8 mouse cellular contexts compared by ENCODE assay signal in genomic region chr3:137867437-137868093, GRCm38 (mm10). TPM values are rescaled to one million over a fixed set of nuclear protein-coding genes. Genes with fewer than 3 reads are reported as not detected.
DNase-seq lines count a peak whose midpoint lies in the region; ATAC-seq and TF ChIP-seq lines count a peak whose summit lies in the region.

TSS of gene Dnajb14 (plus strand) at chr3:137867675.

- H3K27me3 ChIP-seq in hindbrain, embryonic 16.5 days (replicated peaks; ENCODE audit: control insufficient read depth, insufficient read depth, low read length): no peaks in the 10 kb centered on the region
- no peaks in the 10 kb centered on the region for H3K27me3 ChIP-seq in megakaryocyte, embryonic 14.5 days (replicated peaks)

- peak within 1 kb of the TSS; percentile 100 for H3K9ac ChIP-seq in hindbrain, embryonic 16.5 days (ENCODE audit: low read depth, low read length)

- no peaks in the 10 kb centered on the region for H3K36me3 ChIP-seq in hindbrain, embryonic 16.5 days (ENCODE audit: control insufficient read depth, insufficient read depth, low read length)
- peaks cover 27% of the 10 kb centered on the region for H3K36me3 ChIP-seq in megakaryocyte, embryonic 14.5 days (replicated peaks; ENCODE audit: low read length)

- no peak for TF ChIP-seq CTCF in gastrocnemius, adult 2 months (IDR thresholded peaks at IDR 0.05)

- under 1% methylated on average over 41 of the region's 94 CpGs for WGBS in hindbrain, embryonic 16.5 days

- peak; percentile 1 for ATAC-seq in activated CD4-positive, CD25-positive, alpha-beta regulatory T cell, adult 4 months
- peak; percentile 25 for ATAC-seq in hindbrain, embryonic 16.5 days

- peak within 1 kb of the TSS; percentile 94 for H3K4me3 ChIP-seq in gastrocnemius, adult 2 months
- peak within 1 kb of the TSS; percentile 94 for H3K4me3 ChIP-seq in hindbrain, embryonic 16.5 days (ENCODE audit: low read length)
- H3K4me3 ChIP-seq in megakaryocyte, embryonic 14.5 days (replicated peaks): peak within 1 kb of the TSS; percentile 97

- peak; percentile 29 to 53 for DNase-seq in cerebellum, postnatal 4 days (ENCODE audit: low spot score in 2 of 2)
- DNase-seq in gastrocnemius, adult 2 months: peak; percentile 87
- peak; percentile 27 to 77 for DNase-seq in left cerebral cortex, postnatal 10 days (ENCODE audit: extremely low spot score in 1 of 2, low spot score in 2 of 2)
- DNase-seq in right cerebral cortex, adult 2 months (ENCODE audit: low spot score in 2 of 2): peak; percentile 32 to 33
- DNase-seq in urinary bladder, postnatal 25 days (ENCODE audit: low spot score): peak; percentile 60

- intact Hi-C loops in gastrocnemius, adult 2 months (cut with DNase I): loop anchor here (5.0 kb wide), 1 partner anchor 125 kb away; no protein-coding TSS in a partner anchor
- intact Hi-C loops in left cerebral cortex, postnatal 10 days (cut with DNase I): loop anchor here (5.0 kb wide), 1 partner anchor 50 kb away; the partner anchor contains the start of gene Lamtor3

- H3K4me1 ChIP-seq in hindbrain, embryonic 16.5 days (ENCODE audit: control insufficient read depth, insufficient read depth, low read depth, low read length): peaks cover 21% of the 10 kb centered on the region
- peaks cover 30% of the 10 kb centered on the region for H3K4me1 ChIP-seq in megakaryocyte, embryonic 14.5 days

- no peaks in the 10 kb centered on the region for H3K9me3 ChIP-seq in hindbrain, embryonic 16.5 days (ENCODE audit: control insufficient read depth, low read length)
- H3K9me3 ChIP-seq in megakaryocyte, embryonic 14.5 days: no peaks in the 10 kb centered on the region

- H3K27ac ChIP-seq in gastrocnemius, adult 2 months: peak within 1 kb of the TSS; percentile 99
- H3K27ac ChIP-seq in hindbrain, embryonic 16.5 days (ENCODE audit: low read depth, low read length): peak within 1 kb of the TSS; percentile 99

- H3K4me2 ChIP-seq in hindbrain, embryonic 16.5 days (ENCODE audit: low read length): peak within 1 kb of the TSS; percentile 83

RNA-seq across cellular contexts. Expression of gene Dnajb14, which starts in this region (rescaled TPM):
- 1 to 10 TPM; 2.8 to 3.9 TPM for polyA plus RNA-seq in activated CD4-positive, CD25-positive, alpha-beta regulatory T cell, adult 4 months (2017; shearing (Covaris generic))
- total RNA-seq in gastrocnemius, adult 2 months (2021): 1 to 10 TPM; 7.6 to 9.5 TPM
- polyA plus RNA-seq in hindbrain, embryonic 16.5 days (2015; fragmentation: Nextera tagmentation; extraction: Ambion mirVana): 12.2 and 13.9 TPM in 2 replicates
- total RNA-seq in left cerebral cortex, postnatal 10 days (2021): 10 to 100 TPM; 39.1 to 41.5 TPM
- 0.76 and 2.5 TPM in 2 replicates for polyA plus RNA-seq in megakaryocyte, embryonic 14.5 days (2012; ENCODE audit: insufficient read depth, low replicate concordance)

Comparison
In these comparisons a context has a peak if more than half of its experiments do, and no peak if none do; other contexts are left out.
1. Peak in every context shown above with its lines: DNase-seq, ATAC-seq, H3K4me3 ChIP-seq and H3K27ac ChIP-seq.
2. DNase-seq: peak in every context shown above with its lines; median percentile 87 in gastrocnemius, adult 2 months; 60 in urinary bladder, postnatal 25 days; 52 in left cerebral cortex, postnatal 10 days; 41 in cerebellum, postnatal 4 days; 32 in right cerebral cortex, adult 2 months.